Comparison of ENCODE assay signal across 23 mouse cellular contexts in genomic region chr19:14534447-14534846, GRCm38 (mm10).
"Had no signal": no experiment of that assay in that cellular context is flagged by ENCODE, and none has a peak within 500 bp of the region (broad histone marks: within the 10 kb centered on the region; RNA-seq: fewer than 3 reads in every experiment).

No protein-coding gene starts in this region.

- ATAC-seq: hindbrain, postnatal 0 days; intestine, embryonic 15.5 days; intestine, postnatal 0 days; liver, embryonic 12.5 days had no signal

- H3K36me3 ChIP-seq: heart, embryonic 10.5 days; heart, embryonic 12.5 days; hindbrain, embryonic 13.5 days; hindbrain, embryonic 15.5 days; intestine, embryonic 15.5 days; limb, embryonic 15.5 days; liver, embryonic 12.5 days had no signal

- DNase-seq: gastrocnemius, postnatal 25 days; heart, adult 18-20 months; heart, postnatal 10 days; heart, postnatal 36 days; kidney, adult 18-20 months; kidney, adult 8-10 months; kidney, postnatal 10 days; kidney, postnatal 25 days; kidney, postnatal 4 days; left cerebral cortex, postnatal 4 days had no signal

- H3K27ac ChIP-seq: heart, embryonic 10.5 days; hindbrain, embryonic 13.5 days; hindbrain, embryonic 15.5 days; hindbrain, postnatal 0 days; intestine, embryonic 15.5 days; layer of hippocampus, adult 2 months; left cerebral cortex, adult 2 months; limb, embryonic 13.5 days; limb, embryonic 15.5 days; liver, embryonic 12.5 days; liver, embryonic 14.5 days had no signal

- H3K9ac ChIP-seq: heart, embryonic 12.5 days; hindbrain, embryonic 13.5 days; hindbrain, embryonic 15.5 days; intestine, embryonic 15.5 days; limb, embryonic 13.5 days; limb, embryonic 15.5 days; liver, embryonic 12.5 days; liver, embryonic 14.5 days had no signal

- H3K4me3 ChIP-seq: heart, embryonic 10.5 days; heart, embryonic 12.5 days; hindbrain, embryonic 13.5 days; hindbrain, embryonic 15.5 days; intestine, embryonic 15.5 days; layer of hippocampus, adult 2 months; left cerebral cortex, adult 2 months; limb, embryonic 13.5 days; limb, embryonic 15.5 days; liver, embryonic 12.5 days had no signal

- H3K4me2 ChIP-seq: heart, embryonic 12.5 days; hindbrain, embryonic 13.5 days; hindbrain, embryonic 15.5 days; intestine, embryonic 15.5 days; limb, embryonic 13.5 days; limb, embryonic 15.5 days; liver, embryonic 12.5 days had no signal

- H3K9me3 ChIP-seq: heart, embryonic 10.5 days; heart, embryonic 12.5 days; hindbrain, embryonic 13.5 days; hindbrain, embryonic 15.5 days; intestine, embryonic 15.5 days; limb, embryonic 13.5 days; limb, embryonic 15.5 days; liver, embryonic 12.5 days had no signal

- H3K4me1 ChIP-seq: heart, embryonic 10.5 days; heart, embryonic 12.5 days; hindbrain, embryonic 13.5 days; hindbrain, embryonic 15.5 days; intestine, embryonic 15.5 days; limb, embryonic 13.5 days; limb, embryonic 15.5 days had no signal

- H3K27me3 ChIP-seq: heart, embryonic 12.5 days; hindbrain, embryonic 13.5 days; hindbrain, embryonic 15.5 days; intestine, embryonic 15.5 days; limb, embryonic 13.5 days; limb, embryonic 15.5 days; liver, embryonic 12.5 days had no signal
